Mouse (Mus musculus) C2C12 (cell line): ENCODE results near the gene Ccdc103.

Experiments
- CEBPB ChIP-seq: IDR thresholded peaks from one replicate; pipeline ENCODE4 v1.6.1; 2011; ENCODE audit warnings: low read depth, mild to moderate bottlenecking, control low read depth, moderate library complexity
- CTCF ChIP-seq: IDR thresholded peaks from one replicate; pipeline ENCODE4 v1.5.1; 2011; ENCODE audit not compliant: control insufficient read depth, insufficient read depth, insufficient read length
- MAX ChIP-seq: IDR thresholded peaks from one replicate; pipeline ENCODE4 v1.6.1; 2011; ENCODE audit warnings: mild to moderate bottlenecking, control low read depth
- MYOD1 ChIP-seq: IDR thresholded peaks from one replicate; pipeline ENCODE4 v1.6.1; 2011; ENCODE audit warnings: low read depth; ENCODE audit not compliant: control insufficient read depth, insufficient read length
- MYOG ChIP-seq: IDR thresholded peaks from one replicate; pipeline ENCODE4 v1.6.1; 2011; ENCODE audit not compliant: control insufficient read depth, insufficient read length; ENCODE audit errors: extremely low read depth
- USF1 ChIP-seq: IDR thresholded peaks from one replicate; pipeline ENCODE4 v1.6.1; 2011; ENCODE audit warnings: low read depth, mild to moderate bottlenecking, control low read depth, moderate library complexity

GRCm38 (mm10) chr11:102838616-102839150, 42.3 kb upstream of the Ccdc103 start:
- TF ChIP-seq CTCF (no peak), USF1 (no peak), MYOD1 (no peak), MYOG (no peak), MAX (no peak), CEBPB (no peak)
